Mouse (Mus musculus) forelimb bud, embryonic 11.5 days (tissue): Measurements from ENCODE around the gene Epb41.
A peak's percentile ranks its signal among the peaks of the same experiment; 100 is the strongest.

Experiments used
- DNase-seq: peaks from one replicate; pipeline ENCODE4 v3.0.0-alpha.2; 2012; ENCODE audit warnings: low read depth, low spot score

Epb41 gene

GRCm38 (mm10) chr4:132048011-132048991 is 26.8 kb downstream of the Epb41 start:
- peak; percentile 52 for DNase-seq

- no peak for DNase-seq
These were observed 31.4 kb downstream of the Epb41 start for GRCm38 (mm10) chr4:132043726-132044125.

GRCm38 (mm10) chr4:132041471-132042332 is 33.4 kb downstream of the Epb41 start:
- no peak for DNase-seq

GRCm38 (mm10) chr4:132039975-132040645 is 35.0 kb downstream of the Epb41 start:
- no peak for DNase-seq

GRCm38 (mm10) chr4:132039521-132039920 is 35.6 kb downstream of the Epb41 start:
- DNase-seq, result no peak

GRCm38 (mm10) chr4:132038809-132039208 is 36.3 kb downstream of the Epb41 start:
- no peak for DNase-seq

- no peak for DNase-seq
These were observed 37.1 kb downstream of the Epb41 start for GRCm38 (mm10) chr4:132037991-132038390.

- no peak for DNase-seq
These were observed 38.0 kb downstream of the Epb41 start for GRCm38 (mm10) chr4:132037137-132037536.

GRCm38 (mm10) chr4:132034242-132034641 is 40.9 kb downstream of the Epb41 start:
- DNase-seq, result no peak

- no peak for DNase-seq
These were observed 41.9 kb downstream of the Epb41 start for GRCm38 (mm10) chr4:132033183-132033582.

GRCm38 (mm10) chr4:132029851-132030741 is 45.0 kb downstream of the Epb41 start:
- DNase-seq, result no peak

GRCm38 (mm10) chr4:132027806-132028205 is 47.3 kb downstream of the Epb41 start:
- no peak for DNase-seq

- DNase-seq, result no peak
These were observed 48.0 kb downstream of the Epb41 start for GRCm38 (mm10) chr4:132027167-132027566.

GRCm38 (mm10) chr4:132025738-132026527 is 49.2 kb downstream of the Epb41 start:
- DNase-seq, result peak; percentile 54

- no peak for DNase-seq
These were observed 49.9 kb downstream of the Epb41 start for GRCm38 (mm10) chr4:132025264-132025663.

GRCm38 (mm10) chr4:132023816-132024215 is 51.3 kb downstream of the Epb41 start:
- no peak for DNase-seq

- DNase-seq, result no peak
These were observed 52.5 kb downstream of the Epb41 start for GRCm38 (mm10) chr4:132022639-132023038.

GRCm38 (mm10) chr4:132021883-132022282 is 53.2 kb downstream of the Epb41 start:
- no peak for DNase-seq

GRCm38 (mm10) chr4:132018547-132018946 is 56.6 kb downstream of the Epb41 start:
- no peak for DNase-seq

GRCm38 (mm10) chr4:132015374-132015773 is 59.7 kb downstream of the Epb41 start:
- no peak for DNase-seq
